Mouse (Mus musculus) adrenal gland, postnatal 10 days (tissue): Measurements from ENCODE around the gene Dixdc1. TPM values are rescaled to one million over a fixed set of nuclear protein-coding genes. Genes with fewer than 3 reads are reported as not detected.

Experiments used
- DNase-seq: peaks from one replicate; pipeline ENCODE4 v3.0.0; 2021; ENCODE audit warnings: mixed read lengths
- total RNA-seq, 2 experiments: library from RNA; stranded (reverse); gene quantifications; 2 replicates each; pipeline ENCODE4 v1.2.3; 2021

Gene Dixdc1
- total RNA-seq, 2 experiments from 2014 or later: 7.8 to 10.1 TPM

DNA sequence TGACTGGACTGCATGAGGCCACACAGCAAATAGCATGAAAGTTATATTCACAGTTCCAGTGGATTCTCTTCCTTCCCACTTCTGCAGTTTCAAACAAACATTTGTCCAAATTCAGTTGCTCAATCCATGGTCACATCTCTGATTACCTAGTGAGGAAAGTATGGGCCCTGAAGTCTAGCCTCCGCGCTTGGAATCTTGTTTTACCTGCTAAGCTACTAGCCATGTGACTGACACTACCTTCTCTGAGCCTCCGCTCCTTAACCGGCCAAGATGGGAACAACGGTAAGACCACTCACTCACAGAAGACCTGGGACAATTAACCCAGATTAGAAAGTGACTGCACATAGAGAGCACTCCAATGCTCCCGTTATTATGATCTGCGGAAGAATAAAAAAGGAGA lies 6.5 kb upstream of the Dixdc1 start:
- DNase-seq: no peak

DNA sequence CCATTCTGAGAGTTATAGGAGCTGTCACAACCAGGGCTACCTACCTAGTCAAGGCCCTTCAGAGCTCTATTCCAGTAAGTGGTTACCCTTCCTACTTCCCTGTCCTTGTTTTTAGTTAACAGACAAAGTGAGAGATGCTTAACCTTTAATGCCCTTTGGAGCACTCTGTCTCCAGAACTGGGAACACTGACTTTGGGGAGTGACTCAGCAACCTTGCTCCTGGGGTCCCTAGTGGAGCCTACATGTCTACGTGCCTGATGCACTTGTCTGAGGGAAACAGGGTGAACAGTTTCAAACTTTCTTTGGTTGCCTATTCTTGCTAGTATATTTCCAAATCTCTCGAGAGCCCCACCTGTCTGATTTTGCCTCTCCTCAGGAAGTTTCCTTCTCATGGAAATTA lies 3.4 kb upstream of the Dixdc1 start:
- no peak for DNase-seq

GRCm38 (mm10) chr9:50742261-50742660 lies 2.9 kb upstream of the Dixdc1 start:
- no peak for DNase-seq

DNA sequence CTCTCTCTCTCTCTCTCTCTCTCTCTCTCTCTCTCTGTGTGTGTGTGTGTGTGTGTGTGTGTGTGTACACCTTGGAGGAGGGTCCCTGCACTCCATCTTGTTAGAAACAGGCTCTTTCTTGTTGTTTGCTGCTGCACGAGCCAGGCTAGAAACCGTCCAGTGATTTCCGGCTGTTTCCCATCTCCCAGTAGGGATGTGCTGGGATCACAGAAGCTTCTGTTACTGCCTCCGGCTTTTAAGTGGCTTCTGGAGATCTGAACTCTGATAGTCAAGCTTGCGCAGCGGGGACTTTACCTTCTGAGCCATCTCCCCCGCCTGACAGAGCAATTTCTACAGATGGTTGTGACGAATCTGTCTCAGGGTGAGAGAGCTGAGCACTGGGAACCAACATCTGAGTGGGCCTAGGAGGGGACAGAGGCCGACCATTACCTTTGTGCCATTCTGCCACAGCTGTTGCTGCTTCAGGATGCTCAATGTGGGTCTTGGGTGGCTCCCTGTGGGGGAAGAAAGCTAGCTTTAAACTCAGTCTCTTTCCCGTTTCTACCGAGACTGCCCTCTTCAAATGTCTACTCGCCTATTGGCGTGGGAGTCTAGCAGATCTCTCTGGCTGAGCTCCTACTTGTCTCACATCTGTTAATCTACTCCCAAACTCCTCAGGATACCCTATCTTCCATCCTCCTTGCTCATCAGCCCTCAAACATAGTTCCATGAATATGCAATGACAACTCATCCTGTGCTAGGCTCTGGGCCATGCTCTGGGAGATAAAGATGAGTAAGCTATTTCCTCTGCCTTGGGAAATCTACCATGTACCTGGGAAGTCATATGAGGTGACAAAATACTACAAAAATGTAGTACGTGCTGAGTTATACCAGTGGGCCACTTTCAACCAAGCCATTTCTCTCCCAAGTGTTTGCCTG lies 1.8 kb upstream of the Dixdc1 start:
- DNase-seq: no peak

- DNase-seq: peak; percentile 67
These were observed 4.3 kb downstream of the Dixdc1 start for GRCm38 (mm10) chr9:50734989-50735388.

- no peak for DNase-seq
These were observed 6.8 kb downstream of the Dixdc1 start for GRCm38 (mm10) chr9:50732560-50732959.

DNA sequence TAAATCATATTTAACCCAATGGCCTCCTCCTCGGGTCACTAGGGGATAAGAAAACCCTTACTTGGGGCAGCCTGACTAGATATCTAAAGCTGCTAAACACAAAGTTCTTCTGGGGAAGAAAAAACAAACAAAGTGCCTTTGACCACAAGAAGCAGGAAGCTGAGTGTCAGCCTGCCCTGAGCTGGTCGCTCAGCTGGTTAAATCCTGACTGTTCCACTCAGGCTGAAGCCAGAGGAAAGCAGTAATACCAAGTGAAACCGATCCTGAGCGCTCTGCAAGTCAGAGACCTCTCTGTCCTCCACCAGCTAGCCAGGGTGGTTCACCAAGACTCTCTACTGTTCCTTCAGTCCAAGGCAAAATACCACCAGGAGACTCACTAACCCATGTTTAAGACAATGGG lies 9.7 kb downstream of the Dixdc1 start:
- no peak for DNase-seq

- peak; percentile 82 for DNase-seq
These were observed 11.2 kb downstream of the Dixdc1 start for GRCm38 (mm10) chr9:50727925-50728651.

GRCm38 (mm10) chr9:50727171-50727924 lies 12.0 kb downstream of the Dixdc1 start:
- DNase-seq: peak; percentile 36

GRCm38 (mm10) chr9:50725921-50726590 lies 13.3 kb downstream of the Dixdc1 start:
- DNase-seq: no peak

DNA sequence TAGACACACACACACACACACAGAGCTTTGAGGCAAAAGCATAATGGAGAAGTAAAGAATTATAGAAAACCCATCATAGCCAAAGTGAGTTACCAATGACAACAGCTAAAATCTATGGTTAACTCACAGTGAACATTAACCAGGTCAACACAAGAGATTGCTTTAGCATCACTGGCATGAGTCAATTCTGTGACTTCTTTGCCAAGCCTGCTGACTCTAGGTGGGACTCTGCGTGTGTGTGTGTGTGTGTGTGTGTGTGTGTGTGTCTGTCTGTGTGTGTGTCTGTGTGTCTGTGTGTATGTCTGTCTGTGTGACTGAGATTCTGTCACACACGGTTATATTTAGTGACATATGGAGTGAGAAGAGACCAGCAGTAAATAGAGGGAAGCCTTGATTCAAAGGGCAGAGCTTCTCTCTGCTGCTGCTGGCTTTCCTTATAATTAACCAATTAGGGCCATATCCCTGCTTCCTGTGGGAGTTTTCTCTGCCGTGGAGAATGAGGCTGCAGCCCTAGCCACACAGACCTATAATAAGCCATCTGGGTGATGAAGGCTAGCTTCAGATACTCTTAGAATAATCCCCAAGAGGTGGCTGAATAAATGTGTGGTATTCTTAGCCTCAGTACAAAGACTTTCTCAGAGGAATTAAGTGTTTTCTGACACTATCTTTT lies 14.5 kb downstream of the Dixdc1 start:
- DNase-seq: no peak

- DNase-seq: no peak
These were observed 15.2 kb downstream of the Dixdc1 start for GRCm38 (mm10) chr9:50724147-50724546.

DNA sequence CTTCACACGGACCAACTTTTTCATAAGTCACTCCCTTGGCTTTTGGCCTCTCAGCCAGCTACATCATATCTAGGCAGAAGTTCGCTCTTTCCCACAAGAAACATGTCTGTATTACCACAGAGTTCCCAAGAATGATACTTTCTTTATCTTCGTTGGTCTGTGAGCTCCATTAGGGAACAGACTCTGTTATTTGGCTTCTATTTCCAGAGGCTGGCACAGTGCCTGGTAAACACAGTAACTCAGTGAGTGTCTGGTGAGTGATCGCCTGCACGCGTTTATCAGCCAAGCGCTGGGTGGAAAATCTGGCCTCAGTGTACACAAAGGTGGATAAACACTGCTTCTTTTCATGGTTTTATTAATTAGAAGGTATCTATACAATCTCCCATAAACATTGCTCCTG lies 15.9 kb downstream of the Dixdc1 start:
- peak; percentile 88 for DNase-seq

DNA sequence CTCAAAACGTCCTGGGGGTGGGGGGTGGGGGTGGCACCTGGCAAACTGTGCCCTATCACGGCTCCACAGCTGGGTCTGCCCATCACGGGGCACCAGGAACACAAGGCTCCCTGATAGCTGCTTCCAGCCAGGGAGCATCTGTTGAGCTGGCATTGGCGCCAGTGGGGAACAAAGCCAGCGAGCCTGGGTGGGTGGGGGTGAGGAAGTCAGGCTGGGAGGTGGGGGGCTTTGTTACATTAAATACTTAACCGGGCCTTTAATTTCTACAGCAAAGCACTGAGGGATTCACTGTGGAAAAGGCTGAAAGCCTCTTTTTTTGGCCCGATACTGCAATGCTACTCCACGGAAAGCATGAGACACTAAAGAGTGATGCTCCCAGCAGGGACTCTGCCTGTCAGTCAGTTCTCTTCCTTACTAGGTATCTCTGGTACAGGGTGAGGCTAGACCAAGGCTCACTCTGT lies 16.8 kb downstream of the Dixdc1 start:
- no peak for DNase-seq

DNA sequence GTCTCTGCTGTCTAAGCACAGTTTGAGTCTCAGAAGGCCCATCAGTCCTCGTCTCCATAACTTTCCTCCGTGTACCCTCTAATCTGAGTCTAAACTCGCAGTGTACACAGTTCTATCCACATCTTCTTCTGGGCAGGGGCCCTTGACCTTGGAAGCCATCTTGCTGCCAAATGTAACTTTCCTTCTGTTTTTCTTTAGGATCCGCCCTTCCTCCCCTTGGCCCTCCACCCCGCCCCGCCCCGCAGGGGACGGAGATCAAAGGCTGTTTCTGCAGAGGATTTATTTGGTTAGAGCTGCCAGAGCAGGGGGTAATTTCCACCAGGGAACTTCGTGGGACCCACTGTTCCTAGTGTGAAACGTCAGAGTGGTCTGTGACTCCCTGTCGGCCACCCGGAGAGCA lies 18.3 kb downstream of the Dixdc1 start:
- DNase-seq: no peak

GRCm38 (mm10) chr9:50718878-50719277 lies 20.4 kb downstream of the Dixdc1 start:
- no peak for DNase-seq

GRCm38 (mm10) chr9:50714188-50714587 lies 25.1 kb downstream of the Dixdc1 start:
- DNase-seq: no peak

DNA sequence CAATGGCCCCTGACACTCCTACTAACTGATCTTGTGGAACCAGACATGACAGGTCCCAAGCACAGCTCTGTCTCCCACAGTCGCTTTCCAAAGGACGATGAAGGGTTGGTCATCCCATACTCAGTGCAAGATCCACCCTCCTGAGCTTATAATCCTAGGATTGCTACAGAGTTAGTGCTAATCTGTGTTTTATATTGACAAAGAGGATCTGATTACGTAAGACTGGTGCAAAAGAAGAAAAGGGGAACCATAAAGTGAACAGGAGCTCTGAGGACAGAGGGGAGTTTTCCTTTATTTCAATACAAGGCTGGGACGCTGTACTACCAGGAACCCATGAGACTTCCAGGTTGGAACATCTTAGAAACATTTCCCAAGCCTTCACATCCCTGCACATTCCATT lies 28.0 kb downstream of the Dixdc1 start:
- no peak for DNase-seq

DNA sequence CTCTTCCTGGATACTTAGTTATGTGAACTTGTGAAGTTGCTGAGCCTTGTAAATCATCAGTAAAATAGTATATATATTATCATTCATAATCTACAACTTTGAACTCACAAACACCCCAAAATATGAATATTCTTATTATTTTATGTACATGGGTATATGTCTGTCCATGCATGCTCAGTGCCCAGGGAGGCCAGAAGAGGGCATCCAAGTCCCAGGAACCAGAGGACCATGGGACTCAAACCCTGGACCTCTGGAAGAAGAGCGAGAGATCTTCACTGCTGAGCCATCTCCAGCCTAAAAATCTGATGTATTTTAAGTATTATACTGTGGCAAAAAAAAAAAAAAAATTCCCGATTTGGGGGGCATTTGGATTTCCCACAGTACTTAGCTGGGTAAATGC lies 30.2 kb downstream of the Dixdc1 start:
- peak; percentile 54 for DNase-seq

DNA sequence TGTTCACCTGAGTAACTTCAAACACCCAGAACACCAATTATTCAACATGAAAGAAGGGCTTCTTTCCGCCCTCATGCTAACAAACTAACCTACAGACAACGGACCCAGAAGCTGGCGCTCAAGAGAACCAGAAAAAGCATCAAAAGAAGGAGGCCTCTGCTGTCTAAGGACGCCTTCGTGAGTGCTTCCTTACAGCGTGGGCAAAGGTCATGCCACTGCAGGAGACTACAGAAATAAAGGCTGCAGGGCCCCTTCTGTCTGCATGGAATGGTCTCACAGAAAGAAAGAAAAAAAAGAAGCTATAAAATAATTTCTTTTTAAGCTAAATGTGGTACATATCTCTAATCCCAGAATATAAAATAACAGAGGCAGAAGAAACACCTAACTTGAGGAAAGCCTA lies 34.4 kb downstream of the Dixdc1 start:
- DNase-seq: no peak

- DNase-seq: peak; percentile 18
These were observed 38.2 kb downstream of the Dixdc1 start for GRCm38 (mm10) chr9:50700921-50701691.
